Mouse (Mus musculus) midbrain, embryonic 12.5 days (tissue): ENCODE data around the gene Vars2. TPM values are rescaled to one million over a fixed set of nuclear protein-coding genes. Genes with fewer than 3 reads are reported as not detected.

Experiments
- ATAC-seq: fragments of 200-750 bp; cut with Nextera tagmentation; 2 replicates; pipeline ENCODE4 v1.8.0; 2017; ENCODE audit warnings: low read depth, moderate TSS enrichment, moderate library complexity; ENCODE audit not compliant: low FRiP score
- H3K27ac ChIP-seq: fragments of 300-500 bp; sonication (generic); replicated peaks from 2 replicates; pipeline ENCODE4 v1.5.1; 2016; ENCODE audit warnings: mild to moderate bottlenecking
- H3K27me3 ChIP-seq: fragments of 300-500 bp; sonication (generic); 2 replicates; pipeline ENCODE4 v1.6.1; 2016; ENCODE audit warnings: mild to moderate bottlenecking
- H3K36me3 ChIP-seq: fragments of 300-500 bp; sonication (generic); 2 replicates; pipeline ENCODE4 v1.6.1; 2016
- H3K4me1 ChIP-seq: fragments of 300-500 bp; sonication (generic); 2 replicates; pipeline ENCODE4 v1.6.1; 2016
- H3K4me2 ChIP-seq: fragments of 300-500 bp; sonication (generic); replicated peaks from 2 replicates; pipeline ENCODE4 v1.6.1; 2016; ENCODE audit warnings: mild to moderate bottlenecking, moderate library complexity
- H3K4me3 ChIP-seq: fragments of 300-500 bp; sonication (generic); 2 replicates; pipeline ENCODE4 v1.5.1; 2016; ENCODE audit warnings: mild to moderate bottlenecking
- H3K9ac ChIP-seq: fragments of 300-500 bp; sonication (generic); replicated peaks from 2 replicates; pipeline ENCODE4 v1.6.1; 2016; ENCODE audit warnings: mild to moderate bottlenecking, moderate library complexity
- H3K9me3 ChIP-seq: fragments of 300-500 bp; sonication (generic); 2 replicates; pipeline ENCODE4 v1.6.1; 2016; ENCODE audit warnings: mild to moderate bottlenecking
- WGBS: fragments of 180-500 bp; shearing (Covaris S2); methylation state at CpG from one replicate; pipeline ENCODE4 v1.1.7; 2016; 5-methylcytosine and 5-hydroxymethylcytosine counted together
- polyA plus RNA-seq: library from polyadenylated mRNA; unstranded; fragments of >200 nt; fragmentation: Nextera tagmentation; extraction: Ambion mirVana; gene quantifications from 2 replicates; pipeline ENCODE4 v1.2.1, GENCODE M21; 2016

The Vars2 gene
- polyA plus RNA-seq, 1 experiment from 2014 or later: 18.7 TPM

- peaks cover 7% of the 10 kb centered on the region for H3K36me3 ChIP-seq
- peak overlapping the region; percentile 89 for H3K4me3 ChIP-seq
- peak overlapping the region; percentile 94 for H3K9ac ChIP-seq
- under 1% methylated on average over 16 of the region's 16 CpGs for WGBS
- H3K27ac ChIP-seq: peak overlapping the region; percentile 100
- H3K4me1 ChIP-seq: peaks cover 64% of the 10 kb centered on the region
- no peaks in the 10 kb centered on the region for H3K9me3 ChIP-seq
- H3K4me2 ChIP-seq: peak overlapping the region; percentile 84
- ATAC-seq: no peak
- H3K27me3 ChIP-seq: no peaks in the 10 kb centered on the region
These were observed 34.6 kb upstream of the Vars2 start for GRCm38 (mm10) chr17:35701978-35702461.

- Histone ChIP-seq H3K9ac (peak overlapping the region; percentile 94), H3K27me3 (no peaks in the 10 kb centered on the region), H3K4me2 (peak overlapping the region; percentile 84), H3K27ac (peak overlapping the region; percentile 100), H3K36me3 (peaks cover 7% of the 10 kb centered on the region), H3K4me3 (peak overlapping the region; percentile 89), H3K9me3 (no peaks in the 10 kb centered on the region), H3K4me1 (peaks cover 68% of the 10 kb centered on the region)
- WGBS: 0% methylated on average over 15 of the region's 16 CpGs
- no peak for ATAC-seq
These were observed 34.0 kb upstream of the Vars2 start for GRCm38 (mm10) chr17:35701203-35701977.

GRCm38 (mm10) chr17:35700371-35700961 is 33.1 kb upstream of the Vars2 start:
- Histone ChIP-seq H3K36me3 (peaks cover 14% of the 10 kb centered on the region), H3K9me3 (no peaks in the 10 kb centered on the region), H3K4me1 (peaks cover 58% of the 10 kb centered on the region), H3K27ac (peak overlapping the region; percentile 100), H3K27me3 (no peaks in the 10 kb centered on the region), H3K4me3 (peak overlapping the region; percentile 89), H3K9ac (peak overlapping the region; percentile 94), H3K4me2 (peak overlapping the region; percentile 84)
- peak; percentile 25 for ATAC-seq
- WGBS: under 1% methylated on average over 50 of the region's 66 CpGs

- Histone ChIP-seq H3K27me3 (no peaks in the 10 kb centered on the region), H3K9ac (peak overlapping the region; percentile 94), H3K27ac (peak overlapping the region; percentile 100), H3K4me1 (peaks cover 53% of the 10 kb centered on the region), H3K9me3 (no peaks in the 10 kb centered on the region), H3K4me2 (peak overlapping the region; percentile 84), H3K4me3 (peak overlapping the region; percentile 89), H3K36me3 (peaks cover 20% of the 10 kb centered on the region)
- ATAC-seq: no peak
- 2% methylated on average over 19 of the region's 19 CpGs for WGBS
These were observed 32.5 kb upstream of the Vars2 start for GRCm38 (mm10) chr17:35699919-35700318.

GRCm38 (mm10) chr17:35698501-35698883 is 31.1 kb upstream of the Vars2 start:
- Histone ChIP-seq H3K4me3 (peak overlapping the region; percentile 44), H3K4me1 (peaks cover 47% of the 10 kb centered on the region), H3K36me3 (peaks cover 27% of the 10 kb centered on the region), H3K9me3 (no peaks in the 10 kb centered on the region), H3K9ac (peak overlapping the region; percentile 68), H3K4me2 (peak overlapping the region; percentile 84), H3K27ac (peak overlapping the region; percentile 100), H3K27me3 (no peaks in the 10 kb centered on the region)
- ATAC-seq: no peak
- 22% methylated on average over 5 of the region's 5 CpGs for WGBS

- 1% methylated on average over 16 of the region's 16 CpGs for WGBS
These were observed 30.5 kb upstream of the Vars2 start for GRCm38 (mm10) chr17:35697759-35698500.

GRCm38 (mm10) chr17:35697429-35697758 is 30.0 kb upstream of the Vars2 start:
- peaks cover 43% of the 10 kb centered on the region for H3K4me1 ChIP-seq
- peaks cover 38% of the 10 kb centered on the region for H3K36me3 ChIP-seq
- no peak; the same call in 1 of the 2 replicates for ATAC-seq

More at GRCm38 (mm10) chr17:35697759-35698500, 30.5 kb upstream of the Vars2 start:
- peaks cover 33% of the 10 kb centered on the region for H3K36me3 ChIP-seq
- no peaks in the 10 kb centered on the region for H3K27me3 ChIP-seq
- H3K4me2 ChIP-seq: peak overlapping the region; percentile 84
- H3K4me3 ChIP-seq: peak overlapping the region; percentile 44
- peak overlapping the region; percentile 100 for H3K27ac ChIP-seq
- ATAC-seq: peak; percentile 72
- no peaks in the 10 kb centered on the region for H3K9me3 ChIP-seq
- peaks cover 47% of the 10 kb centered on the region for H3K4me1 ChIP-seq
- H3K9ac ChIP-seq: peak overlapping the region; percentile 68

GRCm38 (mm10) chr17:35696691-35697090 is 29.3 kb upstream of the Vars2 start:
- Histone ChIP-seq H3K9me3 (no peaks in the 10 kb centered on the region), H3K4me1 (peaks cover 36% of the 10 kb centered on the region), H3K27me3 (no peaks in the 10 kb centered on the region), H3K4me2 (peak overlapping the region; percentile 84), H3K9ac (peak overlapping the region; percentile 68), H3K36me3 (peaks cover 45% of the 10 kb centered on the region), H3K4me3 (peak overlapping the region; percentile 44), H3K27ac (peak overlapping the region; percentile 100)
- WGBS: 61% methylated on average over 6 of the region's 6 CpGs
- ATAC-seq: no peak

More at GRCm38 (mm10) chr17:35697429-35697758, 30.0 kb upstream of the Vars2 start:
- H3K27ac ChIP-seq: peak overlapping the region; percentile 100
- 13% methylated on average over 1 of the region's 1 CpGs for WGBS
- H3K9ac ChIP-seq: peak overlapping the region; percentile 68
- no peaks in the 10 kb centered on the region for H3K9me3 ChIP-seq
- peak overlapping the region; percentile 44 for H3K4me3 ChIP-seq
- peak overlapping the region; percentile 84 for H3K4me2 ChIP-seq
- H3K27me3 ChIP-seq: no peaks in the 10 kb centered on the region

- no peak overlapping the region for H3K27ac ChIP-seq
- 94% methylated on average over 2 of the region's 2 CpGs for WGBS
- no peak for ATAC-seq
These were observed 27.9 kb upstream of the Vars2 start for GRCm38 (mm10) chr17:35695289-35695688.

GRCm38 (mm10) chr17:35693906-35694305 is 26.5 kb upstream of the Vars2 start:
- Histone ChIP-seq H3K9me3 (no peaks in the 10 kb centered on the region), H3K4me1 (peaks cover 25% of the 10 kb centered on the region), H3K27ac (no peak overlapping the region), H3K9ac (no peak overlapping the region), H3K27me3 (0 out of 2 replicates have a peak, but pooled peaks cover 3% of the 10 kb centered on the region), H3K4me2 (no peak overlapping the region), H3K4me3 (no peak overlapping the region), H3K36me3 (peaks cover 66% of the 10 kb centered on the region)
- no peak for ATAC-seq
- 95% methylated on average over 5 of the region's 5 CpGs for WGBS

More at GRCm38 (mm10) chr17:35695289-35695688, 27.9 kb upstream of the Vars2 start:
- Histone ChIP-seq H3K9me3 (no peaks in the 10 kb centered on the region), H3K4me3 (no peak overlapping the region), H3K27me3 (0 out of 2 replicates have a peak, but pooled peaks cover 3% of the 10 kb centered on the region), H3K4me2 (no peak overlapping the region), H3K9ac (no peak overlapping the region), H3K4me1 (peaks cover 36% of the 10 kb centered on the region), H3K36me3 (peaks cover 59% of the 10 kb centered on the region)

- ATAC-seq: no peak
- no peak overlapping the region for H3K4me2 ChIP-seq
- H3K4me1 ChIP-seq: peaks cover 9% of the 10 kb centered on the region
- H3K27me3 ChIP-seq: 0 out of 2 replicates have a peak, but pooled peaks cover 3% of the 10 kb centered on the region
- no peak overlapping the region for H3K4me3 ChIP-seq
- no peak overlapping the region for H3K27ac ChIP-seq
- H3K9me3 ChIP-seq: no peaks in the 10 kb centered on the region
- H3K9ac ChIP-seq: no peak overlapping the region
- WGBS: 84% methylated on average over 4 of the region's 4 CpGs
- peaks cover 81% of the 10 kb centered on the region for H3K36me3 ChIP-seq
These were observed 25.0 kb upstream of the Vars2 start for GRCm38 (mm10) chr17:35692368-35692767.
